Mouse (Mus musculus): ENCODE data around the gene Hoxa13. TPM values are rescaled to one million over a fixed set of nuclear protein-coding genes. Genes with fewer than 3 reads are reported as not detected.

Hoxa13 gene
- polyA plus RNA-seq, 1 experiment from 2014 or later, result not detected

- WGBS, result under 1% methylated on average over 69 of the region's 71 CpGs
- H3K27me3 ChIP-seq (ENCODE audit: insufficient read depth, low read length), result no peaks in the 10 kb centered on the region
- H3K4me1 ChIP-seq (replicated peaks; ENCODE audit: insufficient read depth, low read length), result peaks cover 22% of the 10 kb centered on the region
- no peaks in the 10 kb centered on the region for H3K9me3 ChIP-seq (replicated peaks; ENCODE audit: low read length)
- H3K9ac ChIP-seq (ENCODE audit: low read depth, low read length), result peak overlapping the region; percentile 93
- H3K27ac ChIP-seq, result peak overlapping the region; percentile 88
- no peak for TF ChIP-seq CTCF (IDR thresholded peaks at IDR 0.05; ENCODE audit: low read depth)
- H3K4me3 ChIP-seq (replicated peaks; ENCODE audit: low read depth, low read length), result peak overlapping the region; percentile 72
- ATAC-seq (replicated peaks; ENCODE audit: low FRiP score, low read depth) (peak; percentile 25), DNase-seq (ENCODE audit: low spot score) (no peak)
- peak overlapping the region; percentile 90 for H3K4me2 ChIP-seq (ENCODE audit: low read length)
- no peaks in the 10 kb centered on the region for H3K36me3 ChIP-seq (ENCODE audit: insufficient read depth, low read length)
Measured at GRCm38 (mm10) chr6:52245040-52245756, 15.5 kb downstream of the Hoxa13 start.

GRCm38 (mm10) chr6:52244471-52245039 is 16.1 kb downstream of the Hoxa13 start:
- no peak for TF ChIP-seq CTCF (IDR thresholded peaks at IDR 0.05; ENCODE audit: low read depth)
- 4% methylated on average over 23 of the region's 23 CpGs for WGBS
- Histone ChIP-seq H3K4me2 (ENCODE audit: low read length) (peak overlapping the region; percentile 90), H3K4me3 (replicated peaks; ENCODE audit: low read depth, low read length) (peak overlapping the region; percentile 72), H3K36me3 (ENCODE audit: insufficient read depth, low read length) (no peaks in the 10 kb centered on the region), H3K9ac (ENCODE audit: low read depth, low read length) (peak overlapping the region; percentile 93), H3K27me3 (ENCODE audit: insufficient read depth, low read length) (no peaks in the 10 kb centered on the region), H3K9me3 (replicated peaks; ENCODE audit: low read length) (no peaks in the 10 kb centered on the region), H3K4me1 (replicated peaks; ENCODE audit: insufficient read depth, low read length) (peaks cover 19% of the 10 kb centered on the region), H3K27ac (peak overlapping the region; percentile 88)
- ATAC-seq (replicated peaks; ENCODE audit: low FRiP score, low read depth) (no peak), DNase-seq (ENCODE audit: low spot score) (no peak)

DNA sequence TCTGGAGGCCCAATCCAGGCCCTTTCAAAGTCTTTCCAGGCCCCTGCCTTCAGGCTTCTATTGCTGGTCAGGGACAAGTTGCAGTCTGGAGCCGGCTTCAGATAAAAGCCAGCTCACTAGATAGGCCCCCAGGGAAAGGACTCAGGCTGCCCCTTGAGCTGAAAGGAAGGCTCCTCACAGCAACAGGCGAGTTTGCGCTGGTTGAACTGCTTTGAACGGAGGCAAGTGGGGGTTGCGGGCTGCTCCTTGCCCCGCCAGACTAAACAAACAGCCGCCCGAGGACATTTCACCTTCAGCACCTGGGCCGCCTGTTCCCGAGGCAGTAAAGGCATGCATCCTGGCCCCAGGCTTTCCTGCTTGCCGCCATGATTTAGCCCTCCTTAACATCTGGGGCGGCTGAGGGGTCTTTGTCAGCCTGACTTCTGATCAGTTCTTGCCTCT is 17.0 kb downstream of the Hoxa13 start:
- 10% methylated on average over 12 of the region's 12 CpGs for WGBS
- TF ChIP-seq CTCF (IDR thresholded peaks at IDR 0.05; ENCODE audit: low read depth), result no peak
- peak overlapping the region; percentile 90 for H3K4me2 ChIP-seq (ENCODE audit: low read length)
- H3K27me3 ChIP-seq (ENCODE audit: insufficient read depth, low read length), result no peaks in the 10 kb centered on the region
- peaks cover 17% of the 10 kb centered on the region for H3K4me1 ChIP-seq (replicated peaks; ENCODE audit: insufficient read depth, low read length)
- peak overlapping the region; percentile 93 for H3K9ac ChIP-seq (ENCODE audit: low read depth, low read length)
- no peak for ATAC-seq (replicated peaks; ENCODE audit: low FRiP score, low read depth)
- no peaks in the 10 kb centered on the region for H3K9me3 ChIP-seq (replicated peaks; ENCODE audit: low read length)
- no peaks in the 10 kb centered on the region for H3K36me3 ChIP-seq (ENCODE audit: insufficient read depth, low read length)
- DNase-seq (ENCODE audit: low spot score), result no peak
- H3K4me3 ChIP-seq (replicated peaks; ENCODE audit: low read depth, low read length), result peak overlapping the region; percentile 72
- peak overlapping the region; percentile 88 for H3K27ac ChIP-seq

GRCm38 (mm10) chr6:52242801-52243332 is 17.8 kb downstream of the Hoxa13 start:
- Histone ChIP-seq H3K4me2 (ENCODE audit: low read length) (peak overlapping the region; percentile 90), H3K4me1 (replicated peaks; ENCODE audit: insufficient read depth, low read length) (peaks cover 11% of the 10 kb centered on the region), H3K9ac (ENCODE audit: low read depth, low read length) (peak overlapping the region; percentile 93), H3K36me3 (ENCODE audit: insufficient read depth, low read length) (no peaks in the 10 kb centered on the region), H3K9me3 (replicated peaks; ENCODE audit: low read length) (no peaks in the 10 kb centered on the region), H3K27me3 (ENCODE audit: insufficient read depth, low read length) (no peaks in the 10 kb centered on the region), H3K27ac (peak overlapping the region; percentile 88), H3K4me3 (replicated peaks; ENCODE audit: low read depth, low read length) (peak overlapping the region; percentile 72)
- no peak for ATAC-seq (replicated peaks; ENCODE audit: low FRiP score, low read depth)
- 0 out of 2 replicates have a peak, but pooled peaks have one; percentile 26 for TF ChIP-seq CTCF (IDR thresholded peaks at IDR 0.05; ENCODE audit: low read depth)
- 20% methylated on average over 4 of the region's 4 CpGs for WGBS
- DNase-seq (ENCODE audit: low spot score), result peak; percentile 86

DNA sequence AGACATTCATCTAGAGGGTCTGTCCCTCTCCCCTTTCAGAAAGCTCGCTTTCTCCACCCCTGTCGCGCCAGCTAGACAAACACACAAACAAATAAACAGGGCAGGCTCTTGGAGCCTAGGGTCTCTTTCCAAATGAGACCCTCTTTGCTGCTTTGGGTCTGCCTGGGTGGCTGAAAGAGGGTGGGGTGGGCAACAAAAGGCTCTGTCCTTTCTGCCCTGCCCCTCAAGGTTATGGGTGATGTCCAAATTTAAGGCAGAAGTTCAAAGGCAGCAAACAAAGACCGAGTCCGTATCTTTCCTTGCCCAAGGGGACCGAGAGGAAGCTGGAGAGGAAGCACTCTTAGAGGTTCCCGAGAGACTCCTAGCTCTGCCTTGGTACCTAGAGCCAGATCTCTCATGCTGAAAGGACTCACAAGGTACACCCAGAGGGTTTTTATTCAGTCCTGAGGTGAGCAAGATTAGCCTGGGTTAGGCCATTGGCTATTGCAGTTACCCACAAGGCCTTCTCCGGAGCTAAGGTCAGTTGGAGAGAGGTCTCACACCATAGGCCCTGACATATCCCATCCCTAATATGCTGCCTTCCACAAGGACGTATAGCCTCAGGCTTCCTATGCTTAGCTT is 19.6 kb downstream of the Hoxa13 start:
- no peak for TF ChIP-seq CTCF (IDR thresholded peaks at IDR 0.05; ENCODE audit: low read depth)

GRCm38 (mm10) chr6:52240389-52241000 is 20.2 kb downstream of the Hoxa13 start, which contains the start of gene Hoxa10:
Gene Hoxa10 (minus strand): TSS chr6:52240854.
- Histone ChIP-seq H3K36me3 (ENCODE audit: insufficient read depth, low read length) (no peaks in the 10 kb centered on the region), H3K27ac (peak within 1 kb of the TSS; percentile 97), H3K9me3 (replicated peaks; ENCODE audit: low read length) (no peaks in the 10 kb centered on the region), H3K4me3 (replicated peaks; ENCODE audit: low read depth, low read length) (peak within 1 kb of the TSS; percentile 85), H3K27me3 (ENCODE audit: insufficient read depth, low read length) (no peaks in the 10 kb centered on the region), H3K9ac (ENCODE audit: low read depth, low read length) (peak within 1 kb of the TSS; percentile 98), H3K4me2 (ENCODE audit: low read length) (peak within 1 kb of the TSS; percentile 92), H3K4me1 (replicated peaks; ENCODE audit: insufficient read depth, low read length) (peaks cover 13% of the 10 kb centered on the region)
- DNase-seq (ENCODE audit: low spot score), result peak; percentile 97
- WGBS, result 2% methylated on average over 35 of the region's 35 CpGs
- peak; percentile 68 for ATAC-seq (replicated peaks; ENCODE audit: low FRiP score, low read depth)
- TF ChIP-seq CTCF (IDR thresholded peaks at IDR 0.05; ENCODE audit: low read depth), result peak; percentile 89

More for the DNA sequence above, 19.6 kb downstream of the Hoxa13 start:
- Histone ChIP-seq H3K27ac (peak overlapping the region; percentile 97), H3K4me2 (ENCODE audit: low read length) (peak overlapping the region; percentile 92), H3K27me3 (ENCODE audit: insufficient read depth, low read length) (no peaks in the 10 kb centered on the region), H3K4me1 (replicated peaks; ENCODE audit: insufficient read depth, low read length) (peaks cover 13% of the 10 kb centered on the region), H3K9ac (ENCODE audit: low read depth, low read length) (peak overlapping the region; percentile 98), H3K36me3 (ENCODE audit: insufficient read depth, low read length) (no peaks in the 10 kb centered on the region), H3K9me3 (replicated peaks; ENCODE audit: low read length) (no peaks in the 10 kb centered on the region), H3K4me3 (replicated peaks; ENCODE audit: low read depth, low read length) (peak overlapping the region; percentile 85)
- 11% methylated on average over 9 of the region's 9 CpGs for WGBS
- DNase-seq (ENCODE audit: low spot score), result no peak
- no peak for ATAC-seq (replicated peaks; ENCODE audit: low FRiP score, low read depth)
